Mouse (Mus musculus): Measurements from ENCODE around the gene Nrd1.

Gene Nrd1

GRCm38 (mm10) chr4:109026543-109026942 lies 26.1 kb downstream of the Nrd1 start:
- DNase-seq (ENCODE audit: low spot score) = no peak

DNA sequence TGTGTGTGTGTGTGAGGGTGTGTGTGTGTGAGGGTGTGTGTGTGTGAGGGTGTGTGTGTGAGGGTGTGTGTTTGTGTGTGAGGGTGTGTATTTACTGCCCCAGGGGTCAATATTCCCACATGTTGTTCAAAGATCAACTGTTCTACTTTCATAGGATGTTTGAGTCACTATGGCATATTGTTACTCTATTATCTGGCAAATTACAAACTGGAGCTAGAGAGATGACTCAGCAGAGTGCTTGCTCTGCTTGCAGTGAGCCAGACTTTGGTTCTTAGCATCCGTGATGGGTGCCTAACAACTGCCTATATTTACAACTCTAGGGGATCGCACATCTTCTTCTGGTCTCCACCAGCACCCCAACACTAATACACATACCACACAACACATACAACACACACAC lies 29.4 kb downstream of the Nrd1 start:
- DNase-seq (ENCODE audit: low spot score) = no peak

GRCm38 (mm10) chr4:109030266-109030665 lies 29.8 kb downstream of the Nrd1 start:
- no peak for DNase-seq (ENCODE audit: low spot score)

- DNase-seq (ENCODE audit: low spot score) = peak; percentile 44
Observed at GRCm38 (mm10) chr4:109036327-109036726, 35.9 kb downstream of the Nrd1 start.

- DNase-seq (ENCODE audit: low spot score) = no peak
Observed at GRCm38 (mm10) chr4:109042739-109043138, 42.3 kb downstream of the Nrd1 start.

DNA sequence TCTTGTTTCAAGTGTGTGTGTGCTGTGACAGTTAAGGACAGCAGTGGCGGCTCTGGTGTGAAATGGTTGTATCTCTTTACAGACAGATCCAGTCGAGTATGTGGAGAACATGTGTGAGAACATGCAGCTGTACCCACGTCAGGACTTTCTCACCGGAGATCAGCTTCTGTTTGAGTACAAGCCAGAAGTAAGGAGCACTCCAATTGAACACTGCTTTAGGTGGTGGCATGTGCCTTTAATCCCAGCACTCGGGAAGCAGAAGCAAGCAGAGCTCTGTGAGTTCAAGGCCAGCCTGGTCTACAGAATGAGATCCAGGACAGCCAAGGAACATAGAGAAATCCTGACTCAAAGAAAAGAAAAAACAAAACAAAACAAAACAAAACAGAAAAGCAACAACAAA lies 42.8 kb downstream of the Nrd1 start:
- no peak for DNase-seq (ENCODE audit: low spot score)

- DNase-seq (ENCODE audit: low spot score) = no peak
Observed at GRCm38 (mm10) chr4:109043756-109044155, 43.3 kb downstream of the Nrd1 start.

- DNase-seq (ENCODE audit: low spot score) = no peak
Observed at GRCm38 (mm10) chr4:109048258-109048657, 47.8 kb downstream of the Nrd1 start.

- no peak for DNase-seq (ENCODE audit: low spot score)
Observed at GRCm38 (mm10) chr4:109052282-109052681, 51.8 kb downstream of the Nrd1 start.

DNA sequence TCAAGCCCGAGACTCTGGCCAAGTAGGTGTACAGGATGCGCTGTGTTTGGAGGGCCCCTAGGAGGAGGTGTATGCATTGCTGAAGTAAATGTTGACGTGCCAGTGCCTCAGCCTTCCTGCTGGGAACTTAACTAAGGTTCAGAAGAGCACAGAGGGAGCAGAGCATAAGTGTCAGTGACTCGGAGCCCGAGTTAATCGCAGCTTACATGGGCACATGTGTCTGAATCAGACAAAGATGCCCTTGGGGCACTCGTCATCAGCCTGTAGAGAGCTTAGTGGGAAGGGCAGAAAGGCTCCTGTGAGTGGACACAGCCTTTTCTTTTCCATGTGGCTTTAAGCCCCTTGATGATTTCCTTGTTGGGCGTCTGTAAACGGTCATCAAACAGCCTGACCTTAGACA lies 53.5 kb downstream of the Nrd1 start:
- no peak for DNase-seq (ENCODE audit: low spot score)

DNA sequence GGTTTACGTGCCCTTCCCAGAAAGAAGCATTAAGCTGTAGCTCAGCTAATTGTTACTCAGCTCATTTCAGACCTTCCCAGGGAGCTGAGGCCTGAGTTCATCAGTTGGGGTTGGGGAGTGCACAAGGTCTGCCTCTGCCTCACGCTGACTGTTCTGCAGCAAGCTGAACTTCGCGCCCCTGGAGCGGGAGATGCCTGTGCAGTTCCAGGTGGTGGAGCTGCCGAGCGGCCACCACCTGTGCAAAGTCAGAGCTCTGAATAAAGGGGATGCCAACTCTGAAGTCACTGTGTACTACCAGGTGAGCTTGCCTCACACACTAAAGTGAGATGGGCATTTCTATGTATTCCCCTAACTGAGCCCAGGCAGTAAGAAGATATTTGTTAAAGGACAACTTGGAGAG lies 55.9 kb downstream of the Nrd1 start:
- no peak for DNase-seq (ENCODE audit: low spot score)

DNA sequence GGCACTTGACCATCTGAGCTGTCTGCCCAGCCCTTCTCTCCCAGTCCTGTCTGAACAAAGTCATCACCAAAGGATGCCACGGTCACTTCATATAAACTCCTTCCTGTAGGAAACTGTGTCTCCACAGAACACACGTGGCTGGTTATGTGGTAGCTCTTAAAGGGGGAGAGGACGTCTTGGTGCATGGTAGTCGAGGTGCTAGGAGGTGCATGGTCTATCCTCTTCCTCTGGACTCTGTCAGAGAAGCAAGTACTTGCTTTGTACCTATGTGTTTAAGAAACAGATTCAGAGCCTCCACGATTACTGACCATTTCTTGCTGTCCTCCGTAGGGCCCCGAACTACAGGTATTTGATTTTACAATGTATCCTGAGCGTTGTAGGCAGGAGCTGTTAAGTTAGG lies 57.2 kb downstream of the Nrd1 start:
- no peak for DNase-seq (ENCODE audit: low spot score)

- DNase-seq (ENCODE audit: low spot score) = no peak
Observed at GRCm38 (mm10) chr4:109059255-109059821, 58.9 kb downstream of the Nrd1 start.

GRCm38 (mm10) chr4:109064941-109065340 lies 64.5 kb downstream of the Nrd1 start:
- DNase-seq (ENCODE audit: low spot score) = no peak

- no peak for DNase-seq (ENCODE audit: low spot score)
Observed at GRCm38 (mm10) chr4:109065714-109066113, 65.3 kb downstream of the Nrd1 start.

GRCm38 (mm10) chr4:109072891-109073290 lies 72.4 kb downstream of the Nrd1 start:
- DNase-seq (ENCODE audit: low spot score) = no peak

- DNase-seq (ENCODE audit: low spot score) = no peak
Observed at GRCm38 (mm10) chr4:109073296-109073695, 72.8 kb downstream of the Nrd1 start.

- DNase-seq (ENCODE audit: low spot score) = no peak
Observed at GRCm38 (mm10) chr4:109078941-109079340, 78.5 kb downstream of the Nrd1 start.

DNA sequence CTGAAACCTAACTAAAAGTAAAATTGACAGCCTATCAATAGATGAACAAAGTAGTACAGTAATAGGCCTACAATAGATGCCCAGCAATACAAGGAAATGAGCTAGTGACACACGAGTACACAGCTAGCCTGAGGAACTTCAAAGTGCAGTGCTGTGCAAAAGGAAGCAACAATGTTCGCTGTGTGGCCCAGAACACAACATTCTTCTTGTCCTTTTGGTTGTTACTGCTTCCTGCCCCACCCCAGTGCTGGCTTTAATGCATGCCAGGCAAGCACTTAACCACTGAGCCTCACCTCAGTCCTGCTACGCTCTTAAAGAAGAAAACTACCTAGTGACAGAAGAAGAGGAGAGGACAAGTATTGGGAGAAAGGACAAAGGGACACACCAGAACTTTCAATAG lies 79.2 kb downstream of the Nrd1 start:
- DNase-seq (ENCODE audit: low spot score) = no peak

DNA sequence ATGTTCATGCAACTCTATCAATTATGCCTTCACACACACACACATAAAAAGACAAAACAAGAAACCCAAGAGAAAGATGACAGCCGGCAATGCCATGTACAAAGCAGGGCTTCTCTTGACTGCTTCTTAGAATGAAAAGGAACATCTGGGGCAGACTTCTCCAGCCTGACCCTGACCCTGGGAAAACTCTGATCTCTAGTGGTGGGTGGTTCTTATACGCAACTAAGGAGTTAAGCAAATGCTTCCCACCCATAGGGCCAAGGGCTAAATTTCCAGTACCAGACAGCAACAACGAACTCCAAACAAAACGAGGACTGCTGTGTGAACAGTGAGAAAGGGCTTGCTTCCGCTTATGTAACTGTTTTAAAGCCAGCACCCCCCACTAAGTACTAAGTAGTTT lies 79.7 kb downstream of the Nrd1 start:
- no peak for DNase-seq (ENCODE audit: low spot score)

GRCm38 (mm10) chr4:109089171-109089570 lies 88.7 kb downstream of the Nrd1 start:
- no peak for DNase-seq (ENCODE audit: low spot score)

DNA sequence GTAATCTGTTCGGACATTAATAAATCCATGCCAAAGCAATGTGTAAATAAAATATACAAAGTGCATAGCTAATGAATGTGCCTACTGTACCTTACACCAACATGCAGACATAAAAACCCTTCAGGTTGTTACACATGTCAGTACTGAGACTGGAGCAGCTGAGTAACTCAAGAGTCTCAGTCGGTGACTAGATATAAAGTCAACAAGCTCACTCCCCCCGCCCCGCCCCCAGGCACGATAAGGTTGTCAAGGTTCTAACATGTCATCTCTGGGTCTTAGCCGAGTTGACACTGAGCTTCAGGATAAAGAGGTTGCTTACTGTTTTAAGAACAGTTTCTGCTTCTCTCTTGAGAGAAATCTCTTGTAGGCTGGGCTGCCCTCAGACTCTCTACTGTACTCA lies 89.5 kb downstream of the Nrd1 start:
- DNase-seq (ENCODE audit: low spot score) = no peak

DNA sequence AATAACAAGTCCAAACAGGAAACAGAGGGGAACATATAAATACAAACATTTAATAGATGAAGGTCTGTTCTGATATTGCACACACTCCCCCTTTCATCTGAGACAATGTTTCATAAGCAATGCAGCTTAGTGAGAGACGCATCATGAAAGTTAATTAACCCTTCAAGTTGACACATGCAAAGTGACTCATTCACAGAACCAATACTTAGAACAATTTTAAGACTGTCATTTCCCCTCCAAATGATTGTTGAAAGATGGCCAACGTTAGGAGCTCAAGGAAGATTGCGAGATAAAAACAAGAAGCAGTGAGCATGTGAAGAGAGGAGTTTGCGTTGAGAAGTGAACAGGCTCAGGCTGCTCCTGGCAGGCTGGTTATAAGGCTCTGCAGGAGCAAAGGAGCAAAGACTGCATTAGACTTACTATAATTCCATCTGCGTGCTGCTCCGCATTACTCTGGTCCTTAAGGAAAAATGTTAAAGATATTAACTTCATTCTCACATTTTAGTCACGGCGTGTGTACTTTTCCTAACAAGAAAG lies 90.9 kb downstream of the Nrd1 start:
- DNase-seq (ENCODE audit: low spot score) = no peak

GRCm38 (mm10) chr4:109092344-109092743 lies 91.9 kb downstream of the Nrd1 start:
- no peak for DNase-seq (ENCODE audit: low spot score)

DNA sequence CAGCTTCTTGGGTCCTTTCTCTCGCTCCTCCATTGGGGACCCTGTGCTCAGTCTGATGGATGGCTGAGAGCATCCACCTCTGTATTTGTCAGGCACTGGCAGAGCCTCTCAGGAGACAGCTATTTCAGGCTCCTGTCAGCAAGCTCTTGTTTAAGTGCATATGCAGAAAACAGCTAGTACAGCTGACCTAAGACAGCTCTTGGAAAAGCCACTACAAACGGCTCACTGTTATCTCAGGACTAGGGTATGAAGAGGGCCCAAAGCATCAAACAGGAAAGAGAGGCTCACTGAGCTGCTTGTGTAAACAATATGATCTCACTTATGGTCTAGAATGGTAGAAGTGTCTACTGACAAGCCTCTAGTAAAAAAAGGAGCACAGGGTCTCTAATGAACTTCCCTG lies 93.8 kb downstream of the Nrd1 start:
- no peak for DNase-seq (ENCODE audit: low spot score)

Measured in layer of hippocampus, adult 11-12 months (tissue).